Mouse (Mus musculus): Measurements from ENCODE around the gene Tcf23. TPM values are rescaled to one million over a fixed set of nuclear protein-coding genes. Genes with fewer than 3 reads are reported as not detected.

Tcf23 gene
- 0.29 and 0.35 TPM in 2 replicates for polyA plus RNA-seq (2015; fragmentation: Nextera tagmentation; extraction: Ambion mirVana)

DNA sequence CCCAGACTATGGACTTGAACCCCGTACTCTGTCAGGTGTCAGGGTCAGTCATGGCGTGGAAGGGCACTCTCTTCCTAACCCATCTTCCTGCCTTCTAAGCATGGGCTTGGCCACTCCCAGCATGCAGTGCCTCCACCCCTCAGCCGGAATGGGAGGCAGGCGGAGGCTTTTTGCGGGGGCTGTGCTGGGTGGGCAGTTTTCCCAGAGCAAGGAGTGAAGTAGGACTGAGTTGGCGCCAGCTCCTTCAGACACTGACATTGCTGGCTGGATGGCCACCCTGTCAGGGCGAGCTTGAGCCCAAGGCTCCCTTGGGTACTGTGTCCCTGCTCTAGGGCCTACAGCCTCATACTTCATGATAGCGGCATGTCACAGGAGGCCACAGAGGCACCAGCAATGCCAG lies at the start of gene Tcf23:
TSS of gene Tcf23 (plus strand) at position 247 of the 400 bp plus-strand sequence.
- H3K4me1 ChIP-seq: no peaks in the 10 kb centered on the region
- 39% methylated on average over 8 of the region's 8 CpGs for WGBS
- no peak within 1 kb of the TSS for H3K4me3 ChIP-seq
- ATAC-seq (ENCODE audit: borderline replicate concordance, extremely low read depth, low FRiP score, low TSS enrichment): no peak
- no peak within 1 kb of the TSS for H3K9ac ChIP-seq
- no peak within 1 kb of the TSS for H3K4me2 ChIP-seq
- no peaks in the 10 kb centered on the region for H3K9me3 ChIP-seq
- H3K27me3 ChIP-seq: no peaks in the 10 kb centered on the region
- H3K27ac ChIP-seq: no peak within 1 kb of the TSS
- H3K36me3 ChIP-seq: no peaks in the 10 kb centered on the region

DNA sequence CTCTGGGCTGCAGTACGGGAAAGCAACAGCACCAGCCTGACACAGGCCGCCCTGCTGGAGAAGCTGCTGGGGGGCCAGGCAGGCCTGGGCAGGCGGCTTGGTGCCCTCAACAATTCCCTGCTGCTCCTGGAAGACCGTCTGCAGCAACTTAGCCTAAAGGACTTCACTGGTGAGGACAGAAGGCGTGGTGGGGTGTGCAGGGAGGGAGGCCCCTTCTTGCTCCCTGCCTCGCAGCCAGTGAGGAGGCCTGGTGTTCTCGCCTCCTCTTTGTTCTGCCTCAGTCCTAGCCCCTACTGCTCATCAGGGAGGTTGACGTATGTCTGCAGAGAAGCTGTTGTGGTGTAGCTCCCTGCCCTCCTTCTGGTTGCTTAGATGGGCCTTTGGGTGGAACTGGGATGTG lies 49.8 kb upstream of the Tcf23 start:
- no peaks in the 10 kb centered on the region for H3K27me3 ChIP-seq
- H3K9me3 ChIP-seq: no peaks in the 10 kb centered on the region
- no peak overlapping the region for H3K4me3 ChIP-seq
- 83% methylated on average over 8 of the region's 8 CpGs for WGBS
- H3K4me1 ChIP-seq: peaks cover 53% of the 10 kb centered on the region
- H3K4me2 ChIP-seq: no peak overlapping the region
- no peak for ATAC-seq (ENCODE audit: borderline replicate concordance, extremely low read depth, low FRiP score, low TSS enrichment)
- H3K27ac ChIP-seq: no peak overlapping the region
- peaks cover 39% of the 10 kb centered on the region for H3K36me3 ChIP-seq
- no peak overlapping the region for H3K9ac ChIP-seq

DNA sequence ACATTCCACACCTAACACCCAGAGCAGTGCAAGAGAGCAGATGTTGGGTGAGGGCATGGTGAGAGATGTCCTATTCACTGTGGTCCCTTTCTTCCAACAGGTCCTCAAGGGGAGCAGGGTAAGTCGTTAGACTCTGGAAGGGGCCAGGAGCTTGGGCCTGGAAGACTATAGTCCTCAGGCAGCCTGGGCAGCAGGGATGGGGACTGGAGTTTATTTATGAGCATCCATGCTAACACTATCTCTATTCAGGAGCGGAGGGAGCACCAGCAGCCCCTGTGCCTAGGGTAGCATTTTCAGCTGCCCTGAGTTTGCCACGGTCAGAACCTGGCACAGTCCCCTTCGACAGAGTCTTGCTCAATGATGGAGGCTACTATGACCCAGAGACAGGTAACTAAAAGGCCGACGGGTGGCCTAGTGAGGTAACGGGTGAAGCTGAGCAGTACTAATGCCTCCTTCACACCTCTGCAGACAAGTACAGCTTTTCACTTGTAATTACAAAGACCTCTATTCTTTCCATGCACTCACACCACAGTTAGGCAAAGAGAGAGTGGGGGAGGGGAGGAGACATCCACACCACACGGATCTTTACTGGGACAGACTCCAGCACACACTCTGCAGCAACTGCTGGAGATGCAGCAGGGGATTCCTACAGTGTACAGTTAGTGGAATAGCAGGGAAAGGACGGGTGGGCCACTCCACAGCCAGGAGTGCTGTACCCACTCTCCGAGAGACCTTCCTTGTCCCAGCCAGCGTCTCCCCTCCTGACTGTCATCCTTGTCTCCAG lies 48.4 kb upstream of the Tcf23 start:
- Histone ChIP-seq H3K4me3 (no peak overlapping the region; the same call in 1 of the 2 replicates), H3K9ac (no peak overlapping the region), H3K36me3 (peaks cover 39% of the 10 kb centered on the region), H3K27me3 (no peaks in the 10 kb centered on the region), H3K9me3 (no peaks in the 10 kb centered on the region), H3K4me1 (peaks cover 52% of the 10 kb centered on the region), H3K4me2 (peak overlapping the region; percentile 74), H3K27ac (no peak overlapping the region)
- no peak for ATAC-seq (ENCODE audit: borderline replicate concordance, extremely low read depth, low FRiP score, low TSS enrichment)
- 55% methylated on average over 11 of the region's 11 CpGs for WGBS

- H3K9ac ChIP-seq: no peak overlapping the region
- no peak overlapping the region for H3K27ac ChIP-seq
- H3K36me3 ChIP-seq: peaks cover 39% of the 10 kb centered on the region
These were observed 47.8 kb upstream of the Tcf23 start for GRCm38 (mm10) chr5:30920621-30921020.

DNA sequence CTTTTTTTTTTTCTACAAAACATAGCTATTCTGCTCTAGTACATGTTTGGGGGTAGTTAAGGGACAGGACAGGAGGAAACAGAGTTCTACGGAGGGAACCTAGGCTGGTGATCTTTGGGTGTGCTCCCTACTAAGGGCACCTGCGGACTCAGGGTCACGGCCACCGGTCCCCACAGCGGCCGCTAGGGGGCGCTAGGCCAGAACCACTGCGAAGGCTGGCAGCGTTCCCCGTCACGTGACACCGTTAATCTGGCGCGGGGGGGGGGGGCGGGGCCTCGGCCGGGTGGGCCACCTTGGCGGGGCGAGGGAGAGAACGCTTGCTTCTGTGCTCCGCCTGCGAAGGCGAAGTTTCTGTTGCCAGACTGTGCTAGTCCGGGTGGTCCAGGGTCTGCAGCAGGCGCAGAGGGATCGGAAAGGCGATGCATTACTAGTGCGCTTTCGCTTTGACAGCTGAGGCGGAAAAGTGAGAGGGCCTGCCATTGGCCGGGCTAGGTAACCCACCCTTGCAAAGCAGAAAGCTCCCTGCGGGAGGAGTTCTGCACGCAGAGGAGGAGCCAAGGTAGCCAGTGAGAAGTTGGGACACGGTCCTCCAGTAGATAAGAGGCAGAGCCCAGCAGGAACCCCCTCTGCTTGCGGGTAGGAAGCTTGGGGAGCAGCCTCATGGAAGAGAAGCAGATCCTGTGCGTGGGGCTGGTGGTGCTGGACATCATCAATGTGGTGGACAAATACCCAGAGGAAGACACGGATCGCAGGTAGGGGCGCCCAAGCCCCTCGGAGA lies 47.0 kb upstream of the Tcf23 start, which contains the start of gene Khk:
TSS of gene Khk (plus strand) at position 176 of the 778 bp plus-strand sequence.
- no peaks in the 10 kb centered on the region for H3K9me3 ChIP-seq
- peak within 1 kb of the TSS; percentile 74 for H3K4me2 ChIP-seq
- H3K36me3 ChIP-seq: peaks cover 39% of the 10 kb centered on the region
- peak; percentile 79 for ATAC-seq (ENCODE audit: borderline replicate concordance, extremely low read depth, low FRiP score, low TSS enrichment)
- no peaks in the 10 kb centered on the region for H3K27me3 ChIP-seq
- peaks cover 41% of the 10 kb centered on the region for H3K4me1 ChIP-seq
- H3K9ac ChIP-seq: peak within 1 kb of the TSS; percentile 47
- WGBS: 2% methylated on average over 37 of the region's 40 CpGs
- H3K4me3 ChIP-seq: peak within 1 kb of the TSS; percentile 50
- peak within 1 kb of the TSS; percentile 85 for H3K27ac ChIP-seq

More at GRCm38 (mm10) chr5:30920621-30921020, 47.8 kb upstream of the Tcf23 start:
- Histone ChIP-seq H3K4me2 (peak overlapping the region; percentile 74), H3K4me3 (peak overlapping the region; percentile 50), H3K27me3 (no peaks in the 10 kb centered on the region), H3K9me3 (no peaks in the 10 kb centered on the region), H3K4me1 (peaks cover 46% of the 10 kb centered on the region)
- 61% methylated on average over 19 of the region's 19 CpGs for WGBS
- no peak; the same call in 1 of the 2 replicates for ATAC-seq (ENCODE audit: borderline replicate concordance, extremely low read depth, low FRiP score, low TSS enrichment)

DNA sequence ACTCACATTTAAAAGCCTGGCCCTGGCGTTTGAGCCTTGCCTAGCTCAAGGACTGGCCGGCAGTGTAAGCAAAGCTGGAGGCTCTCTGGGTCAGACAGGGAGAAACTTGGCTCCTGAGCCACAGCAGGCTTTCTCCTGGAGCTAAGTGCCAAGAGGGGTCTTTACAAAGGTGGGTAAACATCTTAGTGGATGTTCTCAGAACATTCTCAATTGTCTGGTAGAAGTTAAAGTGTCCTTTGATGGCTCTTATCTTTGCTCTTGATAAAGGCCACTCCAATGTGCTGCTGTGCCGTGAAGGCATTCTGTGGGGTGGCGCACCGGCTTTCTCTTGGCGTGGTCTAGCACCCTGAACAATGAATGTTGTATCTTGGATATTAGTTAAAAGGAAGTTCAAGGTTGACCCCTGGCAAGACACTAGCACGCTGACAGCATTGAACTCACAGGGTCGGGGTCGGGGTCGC lies 45.9 kb upstream of the Tcf23 start:
- no peak overlapping the region; the same call in 1 of the 2 replicates for H3K4me3 ChIP-seq

DNA sequence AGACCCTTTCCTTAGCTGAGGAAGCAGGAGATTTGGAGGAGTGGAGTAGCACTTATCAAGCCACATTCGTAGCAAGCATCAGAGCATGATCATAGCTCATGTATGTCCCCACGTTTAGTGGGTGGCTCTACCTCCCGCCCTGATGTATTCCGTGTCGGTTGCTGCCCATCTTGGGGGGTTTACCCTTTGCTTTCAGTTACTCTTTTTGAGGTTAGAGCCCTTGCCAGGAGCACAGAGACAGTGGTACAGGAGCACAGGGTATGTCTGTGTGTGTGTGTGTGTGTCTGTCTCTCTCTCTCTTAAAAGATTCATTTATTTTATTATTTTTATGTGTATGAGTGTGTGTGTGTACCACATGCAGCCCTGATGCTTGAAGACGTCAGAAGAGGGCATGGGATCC lies 45.3 kb upstream of the Tcf23 start:
- H3K9ac ChIP-seq: no peak overlapping the region
- no peaks in the 10 kb centered on the region for H3K27me3 ChIP-seq
- H3K4me3 ChIP-seq: no peak overlapping the region
- ATAC-seq (ENCODE audit: borderline replicate concordance, extremely low read depth, low FRiP score, low TSS enrichment): no peak
- H3K27ac ChIP-seq: no peak overlapping the region
- H3K9me3 ChIP-seq: no peaks in the 10 kb centered on the region
- no peak overlapping the region for H3K4me2 ChIP-seq
- H3K4me1 ChIP-seq: peaks cover 34% of the 10 kb centered on the region
- 59% methylated on average over 6 of the region's 6 CpGs for WGBS
- peaks cover 25% of the 10 kb centered on the region for H3K36me3 ChIP-seq

More for the DNA sequence above, 45.9 kb upstream of the Tcf23 start:
- 0 out of 2 replicates have a peak overlapping the region, but pooled peaks have one; percentile 85 for H3K27ac ChIP-seq
- 38% methylated on average over 10 of the region's 10 CpGs for WGBS
- ATAC-seq (ENCODE audit: borderline replicate concordance, extremely low read depth, low FRiP score, low TSS enrichment): no peak
- H3K9ac ChIP-seq: peak overlapping the region; percentile 47
- peak overlapping the region; percentile 74 for H3K4me2 ChIP-seq
- H3K4me1 ChIP-seq: peaks cover 34% of the 10 kb centered on the region
- no peaks in the 10 kb centered on the region for H3K27me3 ChIP-seq
- no peaks in the 10 kb centered on the region for H3K9me3 ChIP-seq
- H3K36me3 ChIP-seq: peaks cover 30% of the 10 kb centered on the region

GRCm38 (mm10) chr5:30924614-30925013 lies 43.8 kb upstream of the Tcf23 start:
- Histone ChIP-seq H3K4me1 (peaks cover 33% of the 10 kb centered on the region), H3K4me2 (no peak overlapping the region), H3K4me3 (no peak overlapping the region), H3K9me3 (no peaks in the 10 kb centered on the region), H3K36me3 (peaks cover 10% of the 10 kb centered on the region), H3K9ac (no peak overlapping the region), H3K27me3 (no peaks in the 10 kb centered on the region), H3K27ac (no peak overlapping the region)
- 75% methylated on average over 8 of the region's 8 CpGs for WGBS
- no peak for ATAC-seq (ENCODE audit: borderline replicate concordance, extremely low read depth, low FRiP score, low TSS enrichment)

DNA sequence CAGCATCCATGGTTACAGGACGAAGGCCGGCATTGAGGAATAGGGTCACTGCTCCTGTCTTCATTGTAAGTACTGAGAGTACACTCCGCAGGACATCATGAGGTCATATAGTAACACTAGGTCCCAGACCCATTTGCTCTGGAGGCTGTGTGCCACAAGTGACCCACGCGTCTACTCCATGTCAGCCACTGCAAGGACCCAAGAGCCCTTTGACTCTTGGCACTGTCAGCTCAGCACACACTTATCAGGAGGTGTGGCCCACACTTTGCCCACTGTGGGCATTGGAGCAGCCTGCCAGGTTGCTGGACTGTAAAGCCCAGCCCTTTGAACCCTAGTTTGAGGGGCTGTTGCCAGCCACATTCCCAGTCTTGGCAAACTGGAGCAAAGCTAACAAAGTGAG lies 43.2 kb upstream of the Tcf23 start:
- Histone ChIP-seq H3K4me2 (no peak overlapping the region), H3K4me1 (peaks cover 27% of the 10 kb centered on the region), H3K9me3 (no peaks in the 10 kb centered on the region), H3K27ac (no peak overlapping the region), H3K9ac (no peak overlapping the region), H3K27me3 (no peaks in the 10 kb centered on the region), H3K36me3 (peaks cover 5% of the 10 kb centered on the region), H3K4me3 (no peak overlapping the region)
- ATAC-seq (ENCODE audit: borderline replicate concordance, extremely low read depth, low FRiP score, low TSS enrichment): no peak
- WGBS: 91% methylated on average over 5 of the region's 5 CpGs

DNA sequence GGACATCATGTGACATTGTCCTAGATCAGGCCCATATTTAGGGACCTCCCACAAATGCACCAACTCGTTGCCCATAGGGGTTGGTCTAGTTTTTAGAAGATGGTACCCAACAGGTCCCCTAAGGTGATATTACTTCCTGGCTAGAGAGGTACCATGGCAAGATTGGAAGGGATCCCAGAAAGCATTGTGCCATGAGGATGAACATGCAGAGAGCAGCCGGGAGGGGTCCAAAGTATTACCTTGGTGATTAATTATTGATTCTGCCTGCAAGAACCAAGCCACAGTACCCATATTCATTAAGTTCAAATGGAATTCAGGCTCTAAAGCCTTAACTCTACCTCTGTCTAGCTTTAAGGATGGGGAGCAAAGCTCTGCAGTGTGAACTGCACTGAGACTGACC lies 42.4 kb upstream of the Tcf23 start:
- no peak overlapping the region for H3K4me3 ChIP-seq

GRCm38 (mm10) chr5:30927945-30928529 lies 40.4 kb upstream of the Tcf23 start:
- Histone ChIP-seq H3K9ac (no peak overlapping the region), H3K27ac (no peak overlapping the region), H3K9me3 (no peaks in the 10 kb centered on the region), H3K4me2 (peak overlapping the region; percentile 27; the same call in 1 of the 2 replicates), H3K27me3 (no peaks in the 10 kb centered on the region), H3K4me3 (no peak overlapping the region), H3K36me3 (no peaks in the 10 kb centered on the region), H3K4me1 (peaks cover under 1% of the 10 kb centered on the region)
- WGBS: 41% methylated on average over 7 of the region's 7 CpGs
- no peak for ATAC-seq (ENCODE audit: borderline replicate concordance, extremely low read depth, low FRiP score, low TSS enrichment)

More for the DNA sequence above, 42.4 kb upstream of the Tcf23 start:
- Histone ChIP-seq H3K9me3 (no peaks in the 10 kb centered on the region), H3K4me2 (no peak overlapping the region), H3K4me1 (peaks cover 18% of the 10 kb centered on the region), H3K9ac (no peak overlapping the region), H3K27ac (no peak overlapping the region), H3K36me3 (no peaks in the 10 kb centered on the region), H3K27me3 (no peaks in the 10 kb centered on the region)
- no peak for ATAC-seq (ENCODE audit: borderline replicate concordance, extremely low read depth, low FRiP score, low TSS enrichment)
- WGBS: 80% methylated on average over 2 of the region's 2 CpGs
